Mouse (Mus musculus): ENCODE data around the gene Mapk1.

The Mapk1 gene

DNA sequence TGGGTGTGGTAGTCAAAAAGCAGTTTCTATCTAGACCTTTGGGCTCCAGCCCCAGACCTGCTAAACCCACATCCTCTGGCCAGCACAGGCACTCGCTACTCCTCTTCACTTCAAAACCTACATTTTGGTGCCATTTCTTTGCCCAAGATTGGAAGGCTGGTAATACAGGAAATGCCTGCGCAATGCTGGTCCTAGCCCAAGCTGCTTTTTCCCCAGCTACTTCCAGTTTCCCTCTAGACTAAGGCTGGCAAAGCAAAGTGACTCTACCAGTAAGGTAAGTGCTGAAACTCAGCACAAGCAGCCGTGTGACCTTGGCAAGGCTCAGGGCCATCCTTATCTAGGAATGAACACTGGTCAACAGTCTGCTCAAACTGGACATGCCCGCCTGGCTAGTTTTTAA, 102.5 kb downstream of the Mapk1 start:
- no peak for DNase-seq (ENCODE audit: low spot score)

GRCm38 (mm10) chr16:17086241-17086640, 103.1 kb downstream of the Mapk1 start:
- DNase-seq (ENCODE audit: low spot score), result no peak

GRCm38 (mm10) chr16:17086669-17087193, 103.5 kb downstream of the Mapk1 start:
- DNase-seq (ENCODE audit: low spot score), result no peak

- DNase-seq (ENCODE audit: low spot score), result no peak
Measured at GRCm38 (mm10) chr16:17088346-17088745, 105.2 kb downstream of the Mapk1 start.

DNA sequence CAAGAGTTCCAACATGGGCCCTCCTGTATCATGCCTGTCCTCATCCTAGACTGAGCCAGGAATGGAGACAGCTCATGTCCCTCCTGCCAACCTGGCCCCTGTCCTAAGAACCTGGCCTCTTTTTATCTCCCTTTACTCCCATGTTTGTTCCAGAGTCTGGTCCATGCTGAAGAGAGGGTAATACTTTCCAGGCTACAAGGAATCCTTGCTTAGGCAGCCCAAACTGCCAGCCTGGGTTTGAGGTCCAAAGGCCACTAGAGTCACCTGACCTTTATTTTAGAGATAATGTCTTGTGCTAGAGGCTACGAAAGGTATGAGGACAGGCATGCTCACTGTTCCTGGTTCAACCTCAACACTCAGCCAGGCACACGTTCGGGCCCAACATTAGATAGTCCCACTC, 113.8 kb downstream of the Mapk1 start:
- DNase-seq (ENCODE audit: low spot score), result no peak

Data from layer of hippocampus, adult 11-12 months (tissue).